ENCODE assay signal across 7 mouse cellular contexts in genomic region chrX:135086564-135086963, GRCm38 (mm10).
DNase-seq lines count a peak whose midpoint lies in the region; ATAC-seq and TF ChIP-seq lines count a peak whose summit lies in the region.
"Not testable (repeated sequence)": the region's sequence is repeated elsewhere in the genome, so short reads cannot be mapped to it uniquely, and the experiment has no call there.

No protein-coding gene starts in this region.

- not testable (repeated sequence) for TF ChIP-seq RAD21 in MEL (IDR thresholded peaks at IDR 0.05; ENCODE audit: low read depth, low read length)

- DNase-seq in MEL (ENCODE audit: low read depth, low spot score), result peak; percentile 14
- peak; percentile 39 for DNase-seq in adrenal gland, postnatal 14 days
- DNase-seq in kidney, adult 9 months, result peak; percentile 19
- peak; percentile 42 to 65 for DNase-seq in lung, postnatal 4 days

- not testable (repeated sequence) for H3K4me1 ChIP-seq in MEL (ENCODE audit: control insufficient read depth in 1 of 2, insufficient read depth in 2 of 2, low read length in 2 of 2); heart, embryonic 12.5 days (replicated peaks); liver, embryonic 12.5 days; stomach, embryonic 16.5 days (ENCODE audit: control insufficient read depth, insufficient read depth, low read length)

- WGBS in heart, embryonic 12.5 days, result 18% methylated on average over 8 of the region's 9 CpGs
- 12% methylated on average over 7 of the region's 9 CpGs for WGBS in liver, embryonic 12.5 days (ENCODE audit: insufficient replicate concordance)
- WGBS in stomach, embryonic 16.5 days, result 30% methylated on average over 7 of the region's 9 CpGs

- peak overlapping the region; percentile 33; the same call in 1 of the 2 replicates for H3K4me2 ChIP-seq in heart, embryonic 12.5 days
- H3K4me2 ChIP-seq in liver, embryonic 12.5 days, result peak overlapping the region; percentile 36
- not testable (repeated sequence) for H3K4me2 ChIP-seq in stomach, embryonic 16.5 days (ENCODE audit: low read depth, low read length)

- not testable (repeated sequence) for H3K27ac ChIP-seq in MEL (ENCODE audit: control insufficient read depth, low read depth, low read length); liver, embryonic 12.5 days; stomach, embryonic 16.5 days (ENCODE audit: low read length)
- H3K27ac ChIP-seq in heart, embryonic 12.5 days (ENCODE audit: poor library complexity, severe bottlenecking), result peak overlapping the region; percentile 47; the same call in 1 of the 2 replicates

- H3K79me2 ChIP-seq in MEL (ENCODE audit: control insufficient read depth, insufficient read depth, low read length, poor library complexity), result not testable (repeated sequence)

- not testable (repeated sequence) for TF ChIP-seq CTCF in MEL (IDR thresholded peaks at IDR 0.05 in 2 of 3, conservative IDR thresholded peaks at IDR 0.05 in 1 of 3; ENCODE audit: control insufficient read depth in 1 of 3, insufficient read depth in 1 of 3, low read depth in 2 of 3, low read length in 3 of 3, poor library complexity in 1 of 3, severe bottlenecking in 1 of 3)

- not testable (repeated sequence) for TF ChIP-seq EP300 in MEL (IDR thresholded peaks at IDR 0.05; ENCODE audit: low read depth in 1 of 2, low read length in 2 of 2)

- H3K9ac ChIP-seq in MEL (ENCODE audit: control insufficient read depth, low read depth, low read length, poor library complexity, severe bottlenecking); heart, embryonic 12.5 days; liver, embryonic 12.5 days; stomach, embryonic 16.5 days (ENCODE audit: low read length): not testable (repeated sequence)

- H3K9me3 ChIP-seq in MEL (replicated peaks; ENCODE audit: insufficient read depth, low read length); heart, embryonic 12.5 days (replicated peaks); liver, embryonic 12.5 days (replicated peaks); stomach, embryonic 16.5 days (replicated peaks; ENCODE audit: control insufficient read depth, low read length): not testable (repeated sequence)

- not testable (repeated sequence) for H3K36me3 ChIP-seq in MEL (ENCODE audit: control insufficient read depth in 1 of 2, insufficient read depth in 2 of 2, low read length in 2 of 2); heart, embryonic 12.5 days; liver, embryonic 12.5 days; stomach, embryonic 16.5 days (ENCODE audit: control insufficient read depth, insufficient read depth, low read length)

- H3K27me3 ChIP-seq in MEL (ENCODE audit: control insufficient read depth in 1 of 2, insufficient read depth in 2 of 2, low read length in 2 of 2); heart, embryonic 12.5 days (replicated peaks); liver, embryonic 12.5 days (replicated peaks); stomach, embryonic 16.5 days (ENCODE audit: control insufficient read depth, insufficient read depth, low read length): not testable (repeated sequence)

- ATAC-seq in heart, embryonic 12.5 days (ENCODE audit: insufficient number of reproducible peaks, low FRiP score); liver, embryonic 12.5 days: not testable (repeated sequence)
- ATAC-seq in stomach, embryonic 16.5 days (ENCODE audit: insufficient read depth, low FRiP score), result 0 out of 2 replicates have a peak, but pooled peaks have one; percentile 8

- H3K4me3 ChIP-seq in MEL (ENCODE audit: control insufficient read depth in 1 of 2, insufficient read depth in 1 of 2, low read depth in 2 of 2, low read length in 2 of 2), result peak overlapping the region in 1 of 2 experiments; percentile 22; a peak in 1 of 4 replicates
- H3K4me3 ChIP-seq in heart, embryonic 12.5 days; liver, embryonic 12.5 days; stomach, embryonic 16.5 days (replicated peaks; ENCODE audit: low read length): not testable (repeated sequence)

- not testable (repeated sequence) for TF ChIP-seq POLR2A in MEL (IDR thresholded peaks at IDR 0.05; ENCODE audit: control insufficient read depth in 1 of 2, insufficient read depth in 1 of 2, low read depth in 1 of 2, low read length in 2 of 2, poor library complexity in 1 of 2)
